Mouse (Mus musculus): ENCODE data around the gene Nup160.

- TF ChIP-seq EP300 (IDR thresholded peaks at IDR 0.05) (no peak), CTCF (IDR thresholded peaks at IDR 0.05) (no peak)
Observed at GRCm38 (mm10) chr2:90628261-90628660, 48.8 kb upstream of the Nup160 start.
